Mouse (Mus musculus) kidney, postnatal 25 days (tissue): ENCODE measurements around the gene Omp.
A peak's percentile ranks its signal among the peaks of the same experiment; 100 is the strongest.

Source experiments
- DNase-seq, 2 experiments: peaks; one replicate each; pipeline ENCODE4 v3.0.0; 2021; ENCODE audit warnings: mixed read lengths in 2 of 2

Omp gene

DNA sequence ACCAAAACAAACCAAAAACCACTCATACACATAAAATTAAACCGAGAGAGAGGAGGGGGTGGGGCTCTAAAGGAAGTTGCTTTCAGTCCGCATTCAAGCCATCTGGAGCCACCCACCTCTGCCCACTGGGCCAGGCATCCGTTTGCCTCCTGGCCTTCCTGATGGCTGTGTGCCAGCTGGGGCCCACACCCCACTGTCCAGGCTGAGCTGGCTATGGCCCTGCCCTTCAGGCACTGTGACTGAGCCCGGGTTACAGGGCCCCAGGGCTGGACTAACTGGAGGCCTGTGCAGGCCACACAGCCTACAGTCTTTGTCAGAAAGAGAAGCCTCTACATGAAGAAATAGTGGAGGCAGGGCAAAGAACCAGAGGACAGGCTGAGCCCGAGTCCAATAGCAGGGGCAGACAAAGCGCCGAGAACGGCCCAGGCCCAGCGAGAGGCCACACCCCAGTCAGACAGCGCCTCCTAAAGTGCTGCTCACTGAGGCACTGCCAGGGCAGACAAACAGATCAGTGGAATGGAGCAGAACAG, 19.8 kb upstream of the Omp start:
- peak in 1 of 2 experiments; percentile 71 for DNase-seq

DNA sequence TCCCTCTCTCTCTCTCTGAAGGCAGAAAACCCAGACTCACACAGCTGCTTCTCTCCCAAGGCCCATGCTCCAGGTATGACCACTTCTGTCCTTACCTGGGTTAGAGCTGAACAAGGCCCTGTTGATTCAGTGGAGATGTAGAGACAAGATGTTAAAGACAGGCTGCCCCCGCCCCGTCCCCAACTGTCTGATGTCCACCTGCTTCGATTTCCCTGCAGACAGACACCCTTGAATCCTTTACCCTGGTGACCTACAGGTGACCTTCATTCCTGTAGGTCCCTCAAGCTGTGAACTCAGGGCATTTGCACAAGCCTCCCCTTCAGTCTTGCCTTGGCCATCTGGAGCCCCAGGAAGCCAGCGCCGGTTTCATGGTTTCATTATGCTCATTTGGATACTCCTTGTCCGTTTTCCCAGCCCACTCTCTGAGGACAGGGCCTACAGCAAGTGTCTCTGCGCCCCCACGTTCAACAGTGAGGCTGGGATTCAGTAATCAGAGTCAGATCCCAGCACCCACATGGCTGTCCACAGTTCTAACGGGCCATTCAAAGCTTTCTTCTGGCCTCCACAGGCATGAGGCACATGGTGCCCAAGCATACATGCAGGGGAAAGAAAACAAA, 19.2 kb upstream of the Omp start:
- no peak for DNase-seq

DNA sequence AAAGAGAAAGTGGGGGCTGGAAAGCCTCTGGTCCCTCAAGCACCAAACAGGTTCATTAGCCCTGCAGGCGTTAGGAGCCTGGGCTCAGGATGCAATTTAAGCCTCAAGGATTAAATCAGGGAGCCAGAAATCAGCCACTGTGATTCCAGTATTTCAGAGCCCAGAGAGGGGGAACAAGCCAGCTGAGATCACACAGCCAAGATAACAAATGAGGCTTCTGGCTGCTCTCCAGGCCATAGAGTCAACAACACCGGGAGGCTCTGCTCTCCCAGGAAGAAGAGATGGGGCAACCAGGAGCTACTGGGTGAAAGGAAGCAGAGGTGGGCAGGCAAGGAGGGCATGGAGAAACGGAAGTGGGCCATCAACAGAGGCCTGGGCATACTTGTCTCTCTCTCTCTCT, 18.4 kb upstream of the Omp start:
- DNase-seq = peak in 1 of 2 experiments; percentile 38

DNA sequence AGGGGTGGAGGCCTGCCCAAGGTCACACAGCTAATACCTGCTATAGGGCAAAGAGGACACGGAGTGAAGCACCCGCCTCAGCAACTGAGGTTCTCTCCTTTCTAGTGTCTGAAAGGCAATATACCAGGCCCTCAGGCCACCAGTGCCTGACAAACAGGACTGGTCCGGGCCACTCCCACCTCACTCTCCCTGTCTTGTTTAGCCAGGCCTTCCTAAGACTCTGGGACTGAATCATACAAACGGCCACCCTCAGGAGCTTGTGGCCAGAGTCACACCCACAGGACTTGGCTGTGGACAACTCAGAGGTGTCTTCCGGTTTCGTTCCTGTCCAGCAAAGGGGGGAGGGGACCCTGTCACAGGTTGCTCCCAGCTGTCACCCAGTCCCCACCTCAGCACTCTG, 16.9 kb upstream of the Omp start:
- DNase-seq = peak in 1 of 2 experiments; percentile 43

DNA sequence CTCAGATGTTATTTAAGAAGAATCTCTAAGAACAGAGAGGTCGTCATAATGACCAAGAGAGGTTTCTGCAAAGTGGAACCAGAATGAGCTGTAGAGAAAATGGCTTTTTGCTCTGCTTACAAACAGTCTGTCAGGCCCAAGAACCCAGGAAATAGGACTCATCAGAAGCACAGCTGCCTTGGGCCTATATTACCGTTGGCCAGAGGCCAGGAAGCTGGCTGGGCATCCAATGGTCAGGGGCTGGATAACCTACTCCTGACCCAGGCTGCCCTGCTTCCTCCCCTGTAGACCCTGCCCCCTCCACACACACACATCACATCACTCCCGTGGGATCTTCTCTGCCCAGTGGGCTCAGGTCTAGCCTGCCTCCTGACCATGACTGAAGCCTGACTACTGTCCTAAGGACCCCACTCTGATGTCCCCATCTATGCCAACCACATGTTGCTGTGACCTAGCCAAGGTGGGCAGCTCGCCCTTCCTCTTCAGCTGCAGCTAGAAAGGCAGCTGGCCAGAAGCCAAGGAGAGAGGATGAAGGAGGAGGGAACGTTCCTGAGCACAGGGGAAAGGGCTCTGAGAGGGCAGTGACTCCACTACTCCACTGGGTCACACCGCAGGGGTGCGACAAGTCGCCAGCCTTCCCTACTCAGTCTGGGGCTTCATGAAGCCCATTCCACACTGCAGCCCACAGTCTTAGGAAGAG, 14.9 kb upstream of the Omp start:
- peak; percentile 64 to 66 for DNase-seq

DNA sequence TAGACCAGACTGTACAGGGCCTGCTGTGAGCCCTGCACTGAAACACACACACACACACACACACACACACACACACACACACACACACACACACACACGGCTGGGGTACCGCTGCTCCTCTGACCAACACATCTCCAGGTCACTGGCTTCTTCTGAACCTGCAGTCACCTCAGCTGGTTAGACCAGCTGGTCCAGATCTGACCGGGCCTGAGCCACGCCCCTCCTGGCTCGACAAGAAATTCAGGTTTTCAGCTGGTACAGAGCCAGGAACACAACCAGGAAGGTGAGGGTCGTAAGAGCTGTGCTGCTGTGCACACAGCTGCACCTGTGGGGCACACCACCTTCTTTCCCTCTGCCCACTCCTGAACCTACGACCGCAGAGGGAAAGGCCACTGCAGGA, 13.2 kb upstream of the Omp start:
- DNase-seq = peak; percentile 75 to 87

DNA sequence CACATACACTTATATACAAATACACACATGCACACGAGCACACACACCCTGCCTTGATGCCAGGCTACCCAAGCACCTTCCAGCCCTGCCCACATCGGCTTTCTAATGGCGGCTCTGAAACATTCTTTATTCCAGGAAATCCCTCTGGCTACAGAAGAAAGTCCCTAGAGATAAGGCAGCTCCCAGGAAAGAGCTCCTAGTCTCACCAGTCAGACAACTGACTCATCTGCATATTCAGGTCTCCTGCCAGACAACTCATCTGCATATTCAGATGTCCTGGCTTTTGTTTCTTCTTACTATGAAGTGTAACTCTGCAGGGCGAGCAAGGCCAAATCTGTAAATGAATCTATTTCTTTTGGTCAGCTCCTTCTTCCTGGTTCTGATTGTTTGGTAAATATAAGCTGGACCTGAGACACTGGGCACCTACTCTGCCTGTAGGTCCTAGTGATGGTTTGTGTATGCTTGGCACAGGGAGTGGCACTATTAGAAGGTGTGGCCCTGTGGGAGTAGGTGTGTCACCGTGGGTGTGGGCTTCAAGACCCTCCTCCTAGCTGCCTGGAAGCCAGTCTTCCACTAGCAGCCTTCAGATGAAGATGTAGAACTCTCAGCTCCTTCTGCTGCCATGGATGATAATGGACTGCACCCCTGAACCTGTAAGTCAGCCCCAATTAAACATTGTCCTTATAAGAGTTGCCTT, 12.5 kb upstream of the Omp start:
- DNase-seq = no peak

DNA sequence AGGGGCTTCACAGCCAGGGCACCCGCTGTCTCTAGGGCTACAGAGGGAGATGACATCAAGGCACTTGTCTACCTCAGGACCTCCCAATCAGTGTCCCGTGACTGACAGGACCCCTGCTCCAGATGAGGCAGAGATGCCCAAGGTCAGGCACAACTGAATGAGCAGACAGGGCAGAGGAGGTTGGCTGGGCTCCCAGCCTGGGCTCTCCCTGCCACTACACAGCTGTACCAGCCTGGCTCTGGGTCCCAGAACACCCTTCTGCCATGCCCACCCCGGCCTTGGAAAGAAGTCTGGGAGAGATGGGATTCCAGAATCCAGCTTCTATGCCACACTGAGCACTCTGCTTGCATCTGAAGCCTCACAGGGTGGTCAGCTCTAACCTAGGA, 11.0 kb upstream of the Omp start:
- DNase-seq = peak in 1 of 2 experiments; percentile 31

DNA sequence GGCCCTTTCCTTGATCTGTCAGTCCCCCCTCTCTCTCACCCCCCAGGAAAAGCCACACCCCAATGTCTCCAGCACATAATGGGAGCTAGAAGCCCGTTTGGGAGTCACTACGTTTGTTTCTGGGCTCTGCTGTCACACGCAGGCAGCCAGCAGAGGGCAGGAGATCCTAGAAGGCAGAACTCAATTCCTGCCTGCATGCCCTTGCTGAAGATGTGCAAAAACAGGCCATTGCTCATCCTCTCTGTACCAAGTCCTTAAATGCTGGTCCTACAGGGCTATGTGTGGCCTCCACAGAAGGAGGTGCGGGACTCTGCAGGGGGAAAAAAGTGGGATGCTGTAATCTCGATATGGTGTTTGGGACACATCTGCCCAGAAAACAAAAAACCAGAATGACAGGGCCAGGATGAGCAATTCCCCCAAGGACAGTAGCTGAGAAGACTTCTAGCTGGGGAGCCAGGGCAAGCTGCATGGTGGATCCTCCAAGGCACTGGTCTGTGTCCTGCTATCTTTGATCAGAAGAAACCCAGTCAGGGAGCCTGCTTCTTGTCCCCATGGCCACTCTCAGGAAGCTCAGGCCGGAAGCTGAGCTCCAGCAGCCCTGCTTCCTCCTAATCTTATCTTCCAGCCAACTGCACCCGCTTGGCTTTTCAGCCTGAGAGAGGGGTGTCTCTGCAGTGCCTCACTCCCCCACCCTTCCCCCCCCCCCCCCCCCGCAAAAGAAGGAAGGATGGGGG, 10.4 kb upstream of the Omp start:
- peak; percentile 77 to 85 for DNase-seq

DNA sequence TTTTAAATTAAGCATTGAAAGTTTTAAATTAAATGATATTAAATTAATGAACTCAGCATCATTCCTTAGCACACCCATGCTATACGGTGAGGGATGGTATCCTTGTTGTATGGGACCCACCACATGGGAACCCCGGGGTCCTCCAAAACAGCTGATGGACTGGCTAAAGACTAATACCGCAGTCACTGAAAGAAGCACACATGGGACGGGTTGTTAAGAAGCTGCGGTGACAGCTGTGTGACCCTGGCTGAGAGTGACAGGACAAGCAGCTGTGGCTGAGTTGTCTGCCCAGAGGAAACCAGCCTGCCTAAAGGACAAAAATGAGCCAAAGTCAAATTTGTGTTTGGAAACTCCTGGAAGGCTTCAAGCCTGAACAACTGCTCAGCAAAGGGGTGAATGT, 8.6 kb upstream of the Omp start:
- no peak for DNase-seq

DNA sequence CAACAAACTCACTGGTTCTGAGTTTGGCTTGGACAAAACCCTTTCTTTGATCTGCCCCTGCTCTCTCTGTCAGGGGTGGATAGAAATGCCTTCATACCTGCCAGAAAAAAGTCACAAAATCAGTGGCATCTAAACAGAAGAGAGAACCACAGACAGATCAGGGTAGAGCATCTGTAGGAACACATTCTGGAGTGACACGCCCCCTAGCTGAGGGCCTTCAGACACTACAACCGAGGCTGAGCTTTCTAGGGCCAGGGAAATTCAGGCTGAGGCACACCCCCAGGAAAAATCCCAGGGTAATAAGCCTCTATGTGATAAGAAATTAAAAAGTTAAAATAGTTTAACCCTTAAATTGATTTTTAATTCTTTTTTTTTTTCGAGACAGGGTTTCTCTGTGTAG, 8.0 kb upstream of the Omp start:
- DNase-seq = peak in 1 of 2 experiments; percentile 34

DNA sequence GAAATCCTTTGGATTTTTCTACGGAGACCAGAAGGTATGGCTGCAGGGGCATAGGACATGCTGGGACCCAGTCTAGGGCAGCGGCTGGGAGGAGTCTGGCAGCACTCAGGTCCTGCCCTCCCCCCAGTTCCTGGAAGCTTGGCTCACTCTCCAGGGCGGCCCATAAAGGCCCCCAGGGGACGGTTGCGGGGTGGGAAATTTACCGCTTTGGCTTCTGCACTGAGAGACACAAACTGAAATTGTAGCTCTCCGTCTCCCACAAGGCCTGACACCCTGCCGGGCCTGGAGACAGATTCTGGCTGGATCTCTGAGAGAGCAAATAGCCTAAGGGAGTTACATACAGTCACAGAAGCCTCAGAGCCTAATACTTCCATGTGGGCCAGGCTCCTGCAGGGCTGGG, 7.1 kb upstream of the Omp start:
- DNase-seq = peak; percentile 48 to 65

DNA sequence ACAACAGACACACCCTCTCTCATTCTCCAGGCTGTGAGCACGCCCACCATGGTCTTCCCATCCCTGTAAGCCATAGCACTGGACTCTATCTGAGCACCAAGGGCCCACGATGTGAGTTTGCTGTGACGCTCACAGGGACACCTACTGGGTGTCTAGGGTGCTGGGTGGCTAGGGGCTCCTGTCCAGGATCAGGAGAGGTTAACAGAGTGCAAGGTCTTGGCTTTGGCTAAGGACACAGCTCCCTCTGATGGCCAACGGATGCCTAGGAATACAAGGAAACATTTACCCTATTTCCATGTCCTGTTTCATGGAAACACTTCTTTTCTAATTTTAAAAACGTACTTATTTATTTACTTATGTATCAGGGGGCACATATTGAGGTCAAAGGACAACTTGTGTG, 5.2 kb upstream of the Omp start:
- peak; percentile 46 to 54 for DNase-seq

DNA sequence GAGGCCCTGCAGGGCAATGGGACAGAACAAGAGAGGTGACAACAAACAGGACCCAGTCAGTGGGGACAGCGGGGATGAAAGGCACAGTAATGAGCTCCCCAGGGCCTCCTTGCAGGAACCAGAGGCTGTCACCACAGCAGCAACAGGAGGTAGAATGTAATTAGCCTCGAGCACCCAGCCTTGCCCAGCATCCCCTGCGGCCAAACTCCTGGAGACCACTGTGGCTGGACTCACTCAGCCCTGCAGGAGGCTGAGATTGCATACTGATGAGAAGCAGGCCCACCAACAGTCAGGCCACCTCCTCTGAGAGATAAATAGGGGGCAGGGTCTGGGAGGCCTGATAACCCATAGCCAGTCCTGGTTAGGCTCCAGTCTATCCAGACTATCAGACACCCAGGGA, 4.5 kb upstream of the Omp start:
- no peak for DNase-seq

DNA sequence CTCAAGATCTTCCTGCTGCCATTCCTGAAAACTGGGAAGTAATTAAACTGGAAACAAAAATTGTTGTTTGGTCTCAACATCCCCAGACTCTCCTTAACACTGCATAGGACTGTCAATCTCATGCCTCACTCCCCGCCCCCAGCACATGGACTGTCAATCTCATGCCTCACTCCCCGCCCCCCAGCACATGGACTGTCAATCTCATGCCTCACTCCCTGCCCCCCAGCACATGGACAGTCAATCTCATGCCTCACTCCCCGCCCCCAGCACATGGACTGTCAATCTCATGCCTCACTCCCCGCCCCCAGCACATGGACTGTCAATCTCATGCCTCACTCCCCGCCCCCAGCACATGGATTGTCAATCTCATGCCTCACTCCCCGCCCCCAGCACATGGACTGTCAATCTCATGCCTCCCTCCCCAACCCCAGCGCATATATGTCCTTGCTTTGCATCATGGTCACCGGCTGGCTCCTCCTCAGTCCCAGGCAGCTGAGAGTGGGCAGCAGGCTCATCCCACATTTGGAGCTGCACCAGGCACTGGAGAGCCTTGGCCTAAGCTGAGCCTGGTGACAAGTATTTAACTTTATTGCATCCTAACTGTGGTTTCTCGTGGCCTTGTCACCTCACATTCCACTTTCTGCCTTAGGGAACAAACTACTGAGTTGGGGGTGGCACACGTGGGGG, 3.6 kb upstream of the Omp start:
- peak in 1 of 2 experiments; percentile 30 for DNase-seq

DNA sequence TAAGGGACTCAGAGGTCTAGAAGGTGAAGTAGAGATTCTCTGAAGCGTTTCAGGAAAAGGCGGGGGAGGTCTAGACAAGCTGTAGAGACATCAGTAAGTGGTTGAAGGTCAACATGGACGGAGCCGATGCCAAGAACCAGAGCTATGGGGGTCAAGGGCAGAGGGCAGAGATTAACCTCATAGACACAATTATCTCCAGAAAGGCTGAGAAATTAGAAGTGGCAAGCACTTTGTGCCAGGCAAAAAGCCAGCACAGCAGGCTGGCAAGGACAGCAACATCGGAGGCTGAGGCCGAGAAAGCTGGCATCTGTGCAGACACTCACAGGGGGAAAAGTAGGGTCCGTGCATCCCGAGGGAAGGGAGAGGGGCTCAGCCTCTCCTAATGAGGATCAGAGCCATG, 2.5 kb upstream of the Omp start:
- DNase-seq = peak; percentile 71 to 76

DNA sequence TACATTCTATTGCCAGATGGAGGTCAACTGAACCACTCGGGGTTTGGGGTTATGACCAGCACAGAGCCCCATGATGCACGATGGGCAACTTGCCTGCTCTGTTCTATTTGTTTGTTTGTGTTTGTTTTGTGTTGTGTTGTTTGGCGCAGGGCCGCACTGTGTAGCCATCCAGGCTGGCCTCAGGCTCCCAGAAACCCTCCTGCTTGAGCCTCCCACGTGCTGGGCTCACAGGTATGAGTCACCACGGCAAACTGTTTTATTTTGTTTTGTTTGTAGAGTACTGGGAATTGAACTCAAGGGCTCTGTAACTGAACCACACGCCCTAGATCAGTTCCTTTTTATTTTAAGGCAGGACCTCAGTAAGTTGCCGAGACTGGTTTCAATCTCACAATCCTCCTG, 1.1 kb upstream of the Omp start:
- DNase-seq = peak in 1 of 2 experiments; percentile 36

DNA sequence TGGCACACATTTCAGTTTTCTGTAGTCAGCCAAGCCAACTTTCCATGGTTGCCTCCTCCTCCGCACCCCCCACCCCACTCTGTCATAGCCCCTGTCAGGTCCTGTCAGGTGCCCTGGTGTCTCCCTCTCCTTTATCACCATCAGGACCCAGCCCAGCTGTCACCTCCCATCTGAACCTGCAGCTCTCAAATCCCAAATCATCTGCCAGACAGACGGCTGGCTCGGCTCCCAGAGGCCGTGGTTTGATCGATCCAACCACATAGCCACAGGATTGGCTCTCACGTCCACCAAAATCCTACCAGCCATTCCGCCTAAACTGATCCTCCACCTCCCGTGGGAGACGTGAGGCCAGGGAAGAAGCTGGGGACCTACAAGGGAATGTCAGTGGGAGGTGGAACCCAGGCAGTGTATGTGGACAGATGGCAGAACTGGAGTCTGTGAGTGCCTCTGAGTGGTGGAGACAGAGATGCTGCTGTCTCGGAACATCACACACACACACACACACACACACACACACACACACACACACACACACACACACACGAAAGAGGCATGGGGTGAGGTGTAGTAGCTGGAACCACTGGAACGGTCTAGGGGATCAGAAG, 642 bp upstream of the Omp start:
- no peak for DNase-seq

DNA sequence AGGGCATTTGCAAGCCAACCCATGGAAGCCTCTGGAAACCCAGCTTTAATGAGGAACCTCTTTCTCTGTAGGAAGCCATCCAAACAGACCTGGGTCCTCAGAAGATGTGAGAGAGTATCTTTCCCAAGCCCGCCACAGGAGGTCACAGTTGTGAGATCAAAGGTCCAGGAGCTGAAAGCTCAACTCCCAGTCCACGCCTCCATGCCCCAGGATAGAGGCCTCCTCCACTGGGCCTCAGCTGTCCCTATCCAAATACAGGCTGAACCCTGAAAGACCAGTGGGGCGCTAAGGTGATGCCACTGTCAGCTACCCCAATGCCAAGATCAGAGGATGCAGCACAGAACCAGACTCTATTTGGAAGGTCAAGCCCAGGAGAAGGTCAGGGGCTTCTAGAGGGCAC, 2.7 kb downstream of the Omp start:
- no peak for DNase-seq

DNA sequence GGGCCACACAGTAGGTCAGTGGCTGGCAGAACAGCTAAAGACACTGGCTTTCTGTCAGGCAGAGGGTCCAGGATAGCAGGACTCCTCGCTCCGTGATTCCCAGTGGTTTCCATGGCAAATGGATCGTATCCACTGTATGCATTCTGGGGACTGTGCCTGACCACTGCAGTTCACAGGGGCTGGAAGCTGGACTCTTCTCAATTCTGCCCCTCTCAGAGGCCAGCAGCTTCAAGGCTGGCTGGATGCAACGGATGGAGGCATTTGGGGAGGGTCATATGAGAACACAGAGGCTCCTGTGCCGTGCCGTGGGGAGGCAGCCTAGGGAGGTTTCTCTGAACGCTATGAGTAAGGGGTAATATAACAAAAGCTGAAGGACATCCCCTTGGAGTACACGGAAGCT, 3.1 kb downstream of the Omp start:
- no peak for DNase-seq

DNA sequence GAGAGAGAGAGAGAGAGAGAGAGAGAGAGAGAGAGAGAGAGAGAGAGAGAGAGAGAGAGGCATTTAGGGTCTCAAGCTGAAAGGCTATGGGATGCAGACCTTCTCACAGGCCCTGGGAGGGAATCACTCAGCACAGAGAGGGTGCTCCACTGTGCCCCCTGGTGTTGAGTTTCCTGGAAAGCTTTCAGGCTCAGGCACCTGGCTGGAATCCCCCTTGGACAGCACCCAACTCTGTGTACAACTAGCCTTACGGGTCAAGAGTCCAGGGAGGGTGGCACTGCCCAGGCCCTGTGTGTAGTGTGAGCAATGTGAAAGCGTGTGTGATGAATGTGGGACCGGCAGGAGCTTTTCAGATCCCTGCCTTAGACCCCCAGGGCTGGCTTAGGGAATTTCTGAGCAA, 4.1 kb downstream of the Omp start:
- DNase-seq = peak; percentile 89 to 91

DNA sequence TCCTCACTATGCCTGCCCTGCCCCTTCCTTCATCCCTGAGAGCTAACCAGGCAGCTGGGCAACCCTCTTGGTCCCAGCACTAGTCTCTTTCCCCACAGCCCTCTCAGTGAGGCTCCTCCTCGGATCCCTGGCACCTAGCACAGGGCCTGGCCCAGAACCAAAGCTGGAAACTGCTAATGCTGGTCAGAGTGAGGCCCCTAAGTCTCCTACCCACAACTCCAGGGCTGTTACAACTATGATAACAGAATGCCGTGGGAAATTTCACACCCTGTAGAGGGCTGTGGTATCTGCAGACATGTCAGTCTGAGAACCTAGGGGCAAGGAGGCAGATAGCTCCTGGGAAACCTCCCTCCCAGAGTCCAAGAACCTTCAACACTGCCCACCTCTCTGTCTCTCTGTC, 4.7 kb downstream of the Omp start:
- DNase-seq = no peak
